Mouse (Mus musculus) embryonic facial prominence, embryonic 12.5 days (tissue): ENCODE data around the gene Zfp36. TPM values are rescaled to one million over a fixed set of nuclear protein-coding genes. Genes with fewer than 3 reads are reported as not detected.

Experiments used
- ATAC-seq: fragments of 200-750 bp; cut with Nextera tagmentation; 2 replicates; pipeline ENCODE4 v1.8.0; 2017; ENCODE audit not compliant: insufficient number of reproducible peaks, insufficient read depth, low FRiP score, low TSS enrichment
- H3K27ac ChIP-seq: fragments of 300-500 bp; sonication (generic); 2 replicates; pipeline ENCODE4 v1.5.1; 2016; ENCODE audit warnings: mild to moderate bottlenecking
- H3K27me3 ChIP-seq: fragments of 300-500 bp; sonication (generic); 2 replicates; pipeline ENCODE4 v1.6.1; 2016; ENCODE audit warnings: mild to moderate bottlenecking, moderate library complexity
- H3K36me3 ChIP-seq: fragments of 300-500 bp; sonication (generic); 2 replicates; pipeline ENCODE4 v1.6.1; 2016; ENCODE audit warnings: mild to moderate bottlenecking
- H3K4me1 ChIP-seq: fragments of 300-500 bp; sonication (generic); 2 replicates; pipeline ENCODE4 v1.6.1; 2016
- H3K4me2 ChIP-seq: fragments of 300-500 bp; sonication (generic); replicated peaks from 2 replicates; pipeline ENCODE4 v1.6.1; 2016; ENCODE audit warnings: mild to moderate bottlenecking, moderate library complexity
- H3K4me3 ChIP-seq: fragments of 300-500 bp; sonication (generic); 2 replicates; pipeline ENCODE4 v1.5.1; 2016; ENCODE audit warnings: mild to moderate bottlenecking
- H3K9ac ChIP-seq: fragments of 300-500 bp; sonication (generic); 2 replicates; pipeline ENCODE4 v1.6.1; 2016; ENCODE audit warnings: mild to moderate bottlenecking, moderate library complexity
- H3K9me3 ChIP-seq: fragments of 300-500 bp; sonication (generic); 2 replicates; pipeline ENCODE4 v1.6.1; 2016; ENCODE audit warnings: mild to moderate bottlenecking, moderate library complexity
- WGBS: fragments of 180-500 bp; shearing (Covaris S2); methylation state at CpG from one replicate; pipeline ENCODE4 v1.1.7; 2016; 5-methylcytosine and 5-hydroxymethylcytosine counted together
- polyA plus RNA-seq: library from polyadenylated mRNA; unstranded; fragments of >200 nt; fragmentation: Nextera tagmentation; extraction: Ambion mirVana; gene quantifications from 2 replicates; pipeline ENCODE4 v1.2.1, GENCODE M21; 2016

Gene Zfp36
- 7.8 and 8.6 TPM in 2 replicates for polyA plus RNA-seq

GRCm38 (mm10) chr7:28380237-28381016 lies at the start of gene Zfp36:
Zfp36 (minus strand) TSS chr7:28380253.
- peaks cover 14% of the 10 kb centered on the region for H3K36me3 ChIP-seq
- H3K27ac ChIP-seq = peak within 1 kb of the TSS; percentile 94
- peak within 1 kb of the TSS; percentile 93 for H3K4me2 ChIP-seq
- H3K4me3 ChIP-seq = peak within 1 kb of the TSS; percentile 66
- no peaks in the 10 kb centered on the region for H3K9me3 ChIP-seq
- peaks cover 65% of the 10 kb centered on the region for H3K4me1 ChIP-seq
- no peaks in the 10 kb centered on the region for H3K27me3 ChIP-seq
- H3K9ac ChIP-seq = peak within 1 kb of the TSS; percentile 86
- WGBS = 41% methylated on average over 17 of the region's 17 CpGs
- no peak for ATAC-seq

GRCm38 (mm10) chr7:28427738-28428137 lies 47.7 kb upstream of the Zfp36 start:
- Histone ChIP-seq H3K4me3 (no peak overlapping the region), H3K4me2 (no peak overlapping the region), H3K9ac (no peak overlapping the region), H3K9me3 (no peaks in the 10 kb centered on the region), H3K4me1 (peaks cover 6% of the 10 kb centered on the region; the same call in 1 of the 2 replicates), H3K27me3 (no peaks in the 10 kb centered on the region), H3K36me3 (peaks cover 18% of the 10 kb centered on the region), H3K27ac (no peak overlapping the region)
- no peak for ATAC-seq

DNA sequence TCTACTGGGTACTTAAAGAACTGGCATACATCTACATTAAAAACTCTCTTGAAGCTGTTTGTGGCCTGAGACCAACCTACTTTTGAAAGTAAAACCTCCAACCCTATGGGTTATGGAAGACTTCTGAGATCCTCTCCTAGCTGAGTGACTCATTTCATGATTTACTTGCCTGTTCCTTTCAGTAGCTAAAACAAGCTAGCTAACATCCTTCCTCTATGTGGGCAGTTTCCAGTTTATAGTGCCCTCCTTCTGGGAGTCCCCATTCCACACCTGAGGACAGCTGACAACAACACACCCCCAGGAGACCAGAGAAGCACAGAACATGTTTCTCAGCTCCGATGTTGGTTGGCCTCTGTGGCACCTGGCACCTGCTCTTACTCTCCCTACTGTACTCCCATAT lies 43.0 kb upstream of the Zfp36 start:
- no peak for ATAC-seq
- H3K9ac ChIP-seq = no peak overlapping the region

DNA sequence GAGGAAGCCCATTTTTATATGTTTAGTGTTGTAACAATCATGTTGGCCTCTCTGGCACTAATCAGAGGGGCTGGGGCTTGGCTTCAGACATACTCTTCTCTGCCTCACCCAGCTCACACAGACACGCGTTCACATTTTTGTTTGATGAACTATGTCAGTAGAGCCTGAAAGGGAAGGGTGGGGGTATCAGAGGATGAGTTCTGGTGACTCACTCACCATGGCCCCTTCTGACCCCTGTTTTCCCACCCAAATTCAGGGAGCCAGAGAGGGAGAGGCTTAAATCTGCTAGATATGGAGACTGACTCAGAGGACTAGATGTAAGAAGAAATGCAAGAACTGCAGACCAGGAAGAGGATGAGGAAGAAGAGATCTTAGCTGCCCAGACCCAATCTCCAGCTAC lies 39.4 kb upstream of the Zfp36 start:
- Histone ChIP-seq H3K9ac (no peak overlapping the region), H3K27me3 (no peaks in the 10 kb centered on the region), H3K4me1 (no peaks in the 10 kb centered on the region), H3K36me3 (peaks cover 72% of the 10 kb centered on the region), H3K27ac (no peak overlapping the region), H3K4me2 (no peak overlapping the region), H3K4me3 (no peak overlapping the region), H3K9me3 (no peaks in the 10 kb centered on the region)
- no peak for ATAC-seq
- 91% methylated on average over 2 of the region's 2 CpGs for WGBS

More for the DNA sequence above, 43.0 kb upstream of the Zfp36 start:
- Histone ChIP-seq H3K4me1 (no peaks in the 10 kb centered on the region), H3K4me3 (no peak overlapping the region), H3K9me3 (no peaks in the 10 kb centered on the region), H3K27me3 (no peaks in the 10 kb centered on the region), H3K36me3 (peaks cover 57% of the 10 kb centered on the region), H3K27ac (no peak overlapping the region), H3K4me2 (no peak overlapping the region)
- WGBS = 94% methylated on average over 1 of the region's 1 CpGs

DNA sequence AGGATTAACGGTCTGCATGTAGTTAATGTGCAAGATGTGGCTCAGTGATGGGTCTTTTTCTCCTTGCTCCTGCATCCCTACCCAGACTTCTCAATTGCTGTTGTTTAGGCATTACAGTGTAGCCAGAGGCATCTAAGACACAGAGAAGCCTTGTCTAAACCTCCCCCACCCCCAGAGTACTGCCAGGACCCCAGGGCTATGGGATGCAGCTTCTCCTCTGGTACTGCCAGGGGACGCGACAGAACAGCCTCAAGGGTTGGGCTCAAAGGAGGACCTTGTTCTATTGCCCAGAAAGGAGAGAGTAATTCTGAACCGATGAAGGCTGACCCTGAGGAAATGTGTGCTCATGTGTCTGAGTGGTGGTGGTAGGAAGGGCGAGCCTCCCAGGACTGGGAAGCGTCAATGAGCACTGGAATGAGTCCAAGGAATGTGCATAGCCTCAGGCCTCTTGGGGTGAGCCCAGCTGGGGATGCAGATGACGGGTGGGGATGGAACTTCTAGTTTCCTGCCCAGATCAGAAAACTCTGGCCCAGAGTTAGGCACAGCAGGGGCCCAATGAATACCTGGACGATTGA lies 38.1 kb upstream of the Zfp36 start:
- Histone ChIP-seq H3K4me1 (no peaks in the 10 kb centered on the region), H3K9ac (no peak overlapping the region), H3K9me3 (no peaks in the 10 kb centered on the region), H3K36me3 (peaks cover 79% of the 10 kb centered on the region), H3K4me2 (no peak overlapping the region), H3K4me3 (no peak overlapping the region), H3K27ac (no peak overlapping the region), H3K27me3 (no peaks in the 10 kb centered on the region)
- WGBS = 62% methylated on average over 8 of the region's 8 CpGs
- no peak for ATAC-seq

- Histone ChIP-seq H3K4me2 (no peak overlapping the region), H3K27ac (no peak overlapping the region), H3K9ac (no peak overlapping the region), H3K4me1 (no peaks in the 10 kb centered on the region), H3K27me3 (no peaks in the 10 kb centered on the region), H3K9me3 (no peaks in the 10 kb centered on the region), H3K4me3 (no peak overlapping the region), H3K36me3 (peaks cover 79% of the 10 kb centered on the region)
- ATAC-seq = no peak
Measured at GRCm38 (mm10) chr7:28417368-28417767, 37.3 kb upstream of the Zfp36 start.

DNA sequence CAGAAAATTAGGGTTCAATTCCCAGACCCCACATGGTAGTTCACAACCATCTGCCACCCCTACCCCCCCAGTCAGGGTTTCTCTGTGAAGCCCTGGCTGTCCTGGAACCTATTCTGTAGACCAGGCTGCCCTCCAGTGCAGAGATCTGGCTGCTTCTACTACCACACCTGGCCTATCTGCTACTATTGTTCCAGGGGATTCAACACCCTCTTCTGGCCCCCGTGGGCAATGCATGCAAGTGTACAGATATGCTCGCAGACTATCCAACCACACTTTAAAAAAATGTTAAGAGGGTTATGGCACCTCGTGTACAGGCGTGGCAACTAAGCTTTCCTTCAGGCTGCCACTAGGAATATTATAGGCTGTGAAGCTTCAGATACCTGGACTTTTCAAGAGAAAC lies 32.8 kb upstream of the Zfp36 start:
- Histone ChIP-seq H3K36me3 (peaks cover 69% of the 10 kb centered on the region), H3K27me3 (no peaks in the 10 kb centered on the region), H3K9me3 (no peaks in the 10 kb centered on the region), H3K27ac (no peak overlapping the region), H3K4me1 (no peaks in the 10 kb centered on the region), H3K4me2 (no peak overlapping the region), H3K4me3 (no peak overlapping the region), H3K9ac (no peak overlapping the region)
- ATAC-seq = no peak
- 82% methylated on average over 4 of the region's 4 CpGs for WGBS

DNA sequence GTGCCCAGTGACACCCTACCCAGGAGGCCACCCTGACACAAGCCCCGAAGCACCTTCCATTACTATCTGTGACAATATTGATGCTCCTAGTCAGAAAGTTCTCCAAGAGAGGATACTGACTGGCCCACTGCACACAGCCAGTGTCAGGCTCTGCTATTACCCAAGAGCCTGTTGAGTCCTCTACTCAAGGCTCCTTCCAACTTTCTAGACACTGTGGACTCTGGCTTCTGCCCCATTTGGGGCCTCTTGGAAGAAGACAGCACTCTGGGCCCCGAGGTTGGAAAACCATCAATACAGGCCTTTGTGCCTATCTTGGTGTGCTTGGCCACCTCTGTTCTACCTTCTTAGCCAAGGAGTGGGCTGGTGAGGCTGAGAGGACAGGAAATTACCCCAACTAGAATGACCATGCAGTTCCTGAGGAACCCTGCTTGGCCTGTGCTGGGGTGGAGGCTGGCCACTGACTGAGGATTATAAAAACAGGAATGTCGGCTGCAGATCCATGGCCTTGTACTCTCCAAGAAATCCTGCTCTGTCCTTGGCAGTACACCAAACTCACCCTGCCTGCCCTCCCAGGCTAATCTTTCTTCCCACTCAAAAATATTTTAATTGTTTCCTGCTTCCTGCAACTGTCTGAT lies 30.9 kb upstream of the Zfp36 start:
- no peak overlapping the region for H3K9ac ChIP-seq
- H3K4me2 ChIP-seq = no peak overlapping the region
- no peaks in the 10 kb centered on the region for H3K27me3 ChIP-seq
- WGBS = 96% methylated on average over 3 of the region's 3 CpGs
- no peak overlapping the region for H3K27ac ChIP-seq
- no peaks in the 10 kb centered on the region for H3K4me1 ChIP-seq
- no peak for ATAC-seq
- H3K9me3 ChIP-seq = no peaks in the 10 kb centered on the region
- peaks cover 74% of the 10 kb centered on the region for H3K36me3 ChIP-seq
- no peak overlapping the region for H3K4me3 ChIP-seq

GRCm38 (mm10) chr7:28401942-28402341 lies 21.9 kb upstream of the Zfp36 start:
- H3K4me3 ChIP-seq = no peak overlapping the region
- no peaks in the 10 kb centered on the region for H3K4me1 ChIP-seq
- ATAC-seq = no peak
- WGBS = 90% methylated on average over 3 of the region's 3 CpGs
- H3K27me3 ChIP-seq = no peaks in the 10 kb centered on the region
- H3K9me3 ChIP-seq = no peaks in the 10 kb centered on the region
- 0 out of 2 replicates have a peak overlapping the region, but pooled peaks have one; percentile 7 for H3K9ac ChIP-seq
- H3K4me2 ChIP-seq = no peak overlapping the region
- H3K36me3 ChIP-seq = peaks cover 91% of the 10 kb centered on the region
- no peak overlapping the region for H3K27ac ChIP-seq

DNA sequence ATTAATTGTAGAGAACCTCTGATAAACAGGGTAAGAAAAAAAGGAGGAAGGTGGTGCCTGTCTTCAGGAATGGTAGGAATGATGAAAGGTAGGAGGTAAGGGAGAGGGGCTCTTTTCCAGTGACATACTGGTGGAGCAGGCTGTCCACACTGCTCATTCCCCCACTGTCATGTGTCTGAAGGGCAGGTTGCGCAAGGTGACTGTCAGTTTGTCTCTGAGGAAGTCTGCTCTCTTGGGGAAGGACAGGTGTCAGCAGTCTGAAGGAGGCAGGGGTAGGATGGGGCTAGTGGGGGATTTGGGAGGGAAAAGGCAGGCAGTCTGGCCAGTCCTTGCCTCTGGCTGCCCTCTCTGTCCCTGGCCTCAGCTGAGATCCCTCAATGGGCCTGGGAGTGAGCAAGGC lies 21.0 kb upstream of the Zfp36 start:
- H3K9ac ChIP-seq = no peak overlapping the region
- H3K27ac ChIP-seq = no peak overlapping the region
- H3K27me3 ChIP-seq = no peaks in the 10 kb centered on the region
- 93% methylated on average over 1 of the region's 1 CpGs for WGBS
- H3K36me3 ChIP-seq = peaks cover 91% of the 10 kb centered on the region
- no peaks in the 10 kb centered on the region for H3K4me1 ChIP-seq
- no peak overlapping the region for H3K4me3 ChIP-seq
- no peak overlapping the region for H3K4me2 ChIP-seq
- H3K9me3 ChIP-seq = no peaks in the 10 kb centered on the region
- ATAC-seq = no peak

DNA sequence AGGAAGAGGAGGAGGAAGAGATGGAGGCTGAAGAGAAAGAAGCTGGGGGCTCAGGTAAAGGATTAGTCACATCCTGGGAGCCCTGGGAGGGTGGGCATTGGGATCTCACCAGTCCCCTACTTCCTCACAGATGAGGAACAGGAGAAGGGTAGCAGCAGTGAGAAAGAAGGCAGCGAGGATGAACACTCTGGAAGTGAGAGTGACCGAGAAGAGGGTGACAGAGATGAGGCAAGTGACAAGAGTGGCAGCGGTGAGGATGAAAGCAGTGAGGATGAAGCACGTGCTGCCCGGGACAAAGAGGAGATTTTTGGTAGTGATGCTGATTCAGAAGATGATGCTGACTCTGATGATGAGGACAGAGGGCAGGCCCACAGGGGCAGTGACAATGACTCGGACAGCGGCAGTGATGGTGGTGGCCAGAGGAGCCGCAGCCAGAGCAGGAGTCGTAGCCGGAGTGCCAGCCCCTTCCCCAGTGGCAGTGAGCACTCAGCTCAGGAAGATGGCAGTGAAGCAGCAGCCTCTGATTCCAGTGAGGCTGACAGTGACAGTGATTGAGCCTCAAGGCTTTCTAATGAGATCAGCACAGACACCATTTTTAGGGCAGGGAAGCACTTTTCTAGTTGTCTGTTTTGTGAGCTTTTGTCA lies 18.8 kb upstream of the Zfp36 start:
- no peak overlapping the region for H3K9ac ChIP-seq
- WGBS = 88% methylated on average over 10 of the region's 10 CpGs
- H3K36me3 ChIP-seq = peaks cover 83% of the 10 kb centered on the region
- no peak overlapping the region for H3K4me2 ChIP-seq
- H3K4me1 ChIP-seq = peaks cover 3% of the 10 kb centered on the region
- H3K27me3 ChIP-seq = no peaks in the 10 kb centered on the region
- no peak for ATAC-seq
- H3K9me3 ChIP-seq = no peaks in the 10 kb centered on the region
- no peak overlapping the region for H3K27ac ChIP-seq
- no peak overlapping the region for H3K4me3 ChIP-seq
